8 mouse cellular contexts compared by ENCODE assay signal in genomic region chr7:101896104-101897066, GRCm38 (mm10). TPM values are rescaled to one million over a fixed set of nuclear protein-coding genes. Genes with fewer than 3 reads are reported as not detected.
A peak's percentile ranks its signal among the peaks of the same experiment; 100 is the strongest.
DNase-seq lines count a peak whose midpoint lies in the region; ATAC-seq and TF ChIP-seq lines count a peak whose summit lies in the region.

No protein-coding gene starts in this region.

- peak overlapping the region; percentile 92 for H3K27ac ChIP-seq in embryonic facial prominence, embryonic 14.5 days (replicated peaks; ENCODE audit: low read depth, low read length)
- peak overlapping the region; percentile 93 for H3K27ac ChIP-seq in heart, adult 2 months
- H3K27ac ChIP-seq in limb, embryonic 13.5 days, result peak overlapping the region; percentile 93
- peak overlapping the region; percentile 90 for H3K27ac ChIP-seq in midbrain, embryonic 16.5 days (ENCODE audit: low read length)

- under 1% methylated on average over 57 of the region's 57 CpGs for WGBS in embryonic facial prominence, embryonic 14.5 days
- WGBS in heart, adult 2 months, result under 1% methylated on average over 57 of the region's 57 CpGs
- under 1% methylated on average over 57 of the region's 57 CpGs for WGBS in limb, embryonic 13.5 days
- WGBS in midbrain, embryonic 16.5 days, result under 1% methylated on average over 57 of the region's 57 CpGs

- H3K9me3 ChIP-seq in embryonic facial prominence, embryonic 14.5 days (ENCODE audit: control insufficient read depth, low read length), result no peaks in the 10 kb centered on the region
- no peaks in the 10 kb centered on the region for H3K9me3 ChIP-seq in limb, embryonic 13.5 days
- no peaks in the 10 kb centered on the region for H3K9me3 ChIP-seq in midbrain, embryonic 16.5 days (replicated peaks; ENCODE audit: control insufficient read depth, low read length, poor library complexity, severe bottlenecking)

- intact Hi-C loops in heart, adult 2 months (cut with DNase I), result loop anchor here (1.0 to 5.0 kb wide), 5 partner anchors 9 to 234 kb away; partner anchors contain the start of genes Clpb, Lamtor1, Lrrc51 and Numa1

- TF ChIP-seq EP300 in heart, adult 2 months (IDR thresholded peaks at IDR 0.05; ENCODE audit: insufficient read depth, low read depth, low read length), result peak; percentile 35; the same call in 1 of the 2 replicates

- DNase-seq in 3T3-L1 (ENCODE audit: low read depth, low spot score), result peak; percentile 98
- DNase-seq in adrenal gland, postnatal 4 days (ENCODE audit: low spot score in 2 of 2), result peak; percentile 75 to 91
- DNase-seq in embryonic facial prominence, embryonic 14.5 days (ENCODE audit: low spot score), result peak; percentile 100
- peak; percentile 95 to 98 for DNase-seq in heart, adult 2 months
- DNase-seq in kidney, adult 8-10 months, result peak; percentile 99
- DNase-seq in spleen, postnatal 10 days (ENCODE audit: low spot score in 2 of 2), result peak; percentile 91 to 97

- peak overlapping the region; percentile 58 for H3K4me2 ChIP-seq in embryonic facial prominence, embryonic 14.5 days (ENCODE audit: low read depth, low read length)
- H3K4me2 ChIP-seq in limb, embryonic 13.5 days (replicated peaks), result peak overlapping the region; percentile 63
- H3K4me2 ChIP-seq in midbrain, embryonic 16.5 days (ENCODE audit: low read length), result peak overlapping the region; percentile 59

- ATAC-seq in embryonic facial prominence, embryonic 14.5 days (ENCODE audit: low read depth), result peak; percentile 99
- peak; percentile 98 for ATAC-seq in limb, embryonic 13.5 days (ENCODE audit: low FRiP score, low read depth)
- ATAC-seq in midbrain, embryonic 16.5 days, result peak; percentile 99

- H3K36me3 ChIP-seq in embryonic facial prominence, embryonic 14.5 days (ENCODE audit: control insufficient read depth, insufficient read depth, low read length), result no peaks in the 10 kb centered on the region
- no peaks in the 10 kb centered on the region for H3K36me3 ChIP-seq in heart, adult 2 months (ENCODE audit: control insufficient read depth, insufficient read depth, low read length)
- peaks cover 10% of the 10 kb centered on the region; the same call in 1 of the 2 replicates for H3K36me3 ChIP-seq in limb, embryonic 13.5 days
- no peaks in the 10 kb centered on the region for H3K36me3 ChIP-seq in midbrain, embryonic 16.5 days (ENCODE audit: control insufficient read depth, insufficient read depth, low read length)

- H3K4me3 ChIP-seq in embryonic facial prominence, embryonic 14.5 days (ENCODE audit: low read depth, low read length), result peak overlapping the region; percentile 57
- peak overlapping the region; percentile 53 for H3K4me3 ChIP-seq in heart, adult 2 months
- H3K4me3 ChIP-seq in limb, embryonic 13.5 days, result peak overlapping the region; percentile 56
- peak overlapping the region; percentile 66 for H3K4me3 ChIP-seq in midbrain, embryonic 16.5 days (ENCODE audit: low read depth, low read length)

- 0 out of 2 replicates have a peak, but pooled peaks have one; percentile 6 for TF ChIP-seq CTCF in heart, adult 2 months (IDR thresholded peaks at IDR 0.05)

- H3K4me1 ChIP-seq in embryonic facial prominence, embryonic 14.5 days (ENCODE audit: control insufficient read depth, insufficient read depth, low read length), result peaks cover 4% of the 10 kb centered on the region; the same call in 1 of the 2 replicates
- peaks cover 2% of the 10 kb centered on the region; the same call in 1 of the 2 replicates for H3K4me1 ChIP-seq in heart, adult 2 months (ENCODE audit: control insufficient read depth, insufficient read depth, low read length)
- H3K4me1 ChIP-seq in limb, embryonic 13.5 days, result peaks cover 5% of the 10 kb centered on the region; the same call in 1 of the 2 replicates
- H3K4me1 ChIP-seq in midbrain, embryonic 16.5 days (ENCODE audit: control insufficient read depth, insufficient read depth, low read length), result peaks cover 10% of the 10 kb centered on the region; the same call in 1 of the 2 replicates

- H3K9ac ChIP-seq in embryonic facial prominence, embryonic 14.5 days (ENCODE audit: low read depth, low read length), result peak overlapping the region; percentile 64
- H3K9ac ChIP-seq in heart, adult 2 months (ENCODE audit: low read depth, low read length), result peak overlapping the region; percentile 69
- H3K9ac ChIP-seq in limb, embryonic 13.5 days, result peak overlapping the region; percentile 58
- H3K9ac ChIP-seq in midbrain, embryonic 16.5 days (ENCODE audit: low read depth, low read length), result peak overlapping the region; percentile 72

- no peaks in the 10 kb centered on the region for H3K79me2 ChIP-seq in heart, adult 2 months (replicated peaks; ENCODE audit: control insufficient read depth, insufficient read depth, low read length)

- peak; percentile 93 for TF ChIP-seq POLR2A in heart, adult 2 months (IDR thresholded peaks at IDR 0.05; ENCODE audit: insufficient read depth, low read depth, low read length)

- no peaks in the 10 kb centered on the region for H3K27me3 ChIP-seq in embryonic facial prominence, embryonic 14.5 days (replicated peaks; ENCODE audit: control insufficient read depth, insufficient read depth, low read length)
- no peaks in the 10 kb centered on the region for H3K27me3 ChIP-seq in heart, adult 2 months (ENCODE audit: control insufficient read depth, insufficient read depth, low read length)
- no peaks in the 10 kb centered on the region for H3K27me3 ChIP-seq in limb, embryonic 13.5 days
- no peaks in the 10 kb centered on the region for H3K27me3 ChIP-seq in midbrain, embryonic 16.5 days (ENCODE audit: control insufficient read depth, insufficient read depth, low read depth, low read length)

RNA-seq across cellular contexts. Expression of gene Lamtor1, which starts 9.3 kb away (rescaled TPM):
- total RNA-seq in adrenal gland, postnatal 4 days (2021), result 100 to 1,000 TPM; 101 to 116 TPM
- polyA plus RNA-seq in embryonic facial prominence, embryonic 14.5 days (2014; fragmentation: Nextera tagmentation; extraction: Ambion mirVana), result 147 and 160 TPM in 2 replicates
- total RNA-seq in heart, adult 2 months (2021), result 100 to 1,000 TPM; 104 to 125 TPM
- 244 and 272 TPM in 2 replicates for polyA plus RNA-seq in heart, adult 2 months (2012; rRNA removed)
- 160 and 162 TPM in 2 replicates for polyA plus RNA-seq in limb, embryonic 13.5 days (2015; fragmentation: Nextera tagmentation; extraction: Ambion mirVana)
- 138 and 144 TPM in 2 replicates for polyA plus RNA-seq in midbrain, embryonic 16.5 days (2015; fragmentation: Nextera tagmentation; extraction: Ambion mirVana)

RNA-seq across cellular contexts. Expression of gene Tomt, which starts 9.8 kb away (rescaled TPM):
- total RNA-seq in adrenal gland, postnatal 4 days (2021), result not detected
- polyA plus RNA-seq in embryonic facial prominence, embryonic 14.5 days (2014; fragmentation: Nextera tagmentation; extraction: Ambion mirVana), result 0.22 and 0.37 TPM in 2 replicates
- not detected for total RNA-seq in heart, adult 2 months (2021)
- 0.12 TPM in 1 of 2 replicates, not detected in the other for polyA plus RNA-seq in heart, adult 2 months (2012; rRNA removed)
- 0.29 and 0.68 TPM in 2 replicates for polyA plus RNA-seq in limb, embryonic 13.5 days (2015; fragmentation: Nextera tagmentation; extraction: Ambion mirVana)
- 0.21 and 0.35 TPM in 2 replicates for polyA plus RNA-seq in midbrain, embryonic 16.5 days (2015; fragmentation: Nextera tagmentation; extraction: Ambion mirVana)

RNA-seq across cellular contexts. Expression of gene Folr1, which starts 25.8 kb away (rescaled TPM):
- total RNA-seq in adrenal gland, postnatal 4 days (2021), result 10 to 100 TPM in 1 of 2 experiments, 1 to 10 TPM in 1; 1.9 to 29.1 TPM
- 1.4 and 4.5 TPM in 2 replicates for polyA plus RNA-seq in embryonic facial prominence, embryonic 14.5 days (2014; fragmentation: Nextera tagmentation; extraction: Ambion mirVana)
- total RNA-seq in heart, adult 2 months (2021), result not detected
- 0.39 and 2.1 TPM in 2 replicates for polyA plus RNA-seq in heart, adult 2 months (2012; rRNA removed)
- 0.52 and 0.64 TPM in 2 replicates for polyA plus RNA-seq in limb, embryonic 13.5 days (2015; fragmentation: Nextera tagmentation; extraction: Ambion mirVana)
- 23.7 and 24.2 TPM in 2 replicates for polyA plus RNA-seq in midbrain, embryonic 16.5 days (2015; fragmentation: Nextera tagmentation; extraction: Ambion mirVana)

RNA-seq across cellular contexts. Expression of gene Anapc15, which starts 32.9 kb away (rescaled TPM):
- total RNA-seq in adrenal gland, postnatal 4 days (2021), result 10 to 100 TPM; 34.3 to 35.5 TPM
- 60.8 and 62.0 TPM in 2 replicates for polyA plus RNA-seq in embryonic facial prominence, embryonic 14.5 days (2014; fragmentation: Nextera tagmentation; extraction: Ambion mirVana)
- 10 to 100 TPM; 18.4 to 20.3 TPM for total RNA-seq in heart, adult 2 months (2021)
- 24.2 and 27.9 TPM in 2 replicates for polyA plus RNA-seq in heart, adult 2 months (2012; rRNA removed)
- polyA plus RNA-seq in limb, embryonic 13.5 days (2015; fragmentation: Nextera tagmentation; extraction: Ambion mirVana), result 70.6 and 71.6 TPM in 2 replicates
- polyA plus RNA-seq in midbrain, embryonic 16.5 days (2015; fragmentation: Nextera tagmentation; extraction: Ambion mirVana), result 71.6 and 79.9 TPM in 2 replicates

RNA-seq across cellular contexts. Expression of gene Lrrc51, which starts 37.3 kb away (rescaled TPM):
- total RNA-seq in adrenal gland, postnatal 4 days (2021), result 1 to 10 TPM; 6.1 to 8.3 TPM
- polyA plus RNA-seq in embryonic facial prominence, embryonic 14.5 days (2014; fragmentation: Nextera tagmentation; extraction: Ambion mirVana), result 9.3 and 14.2 TPM in 2 replicates
- 1 to 10 TPM; 3.0 to 4.5 TPM for total RNA-seq in heart, adult 2 months (2021)
- 7.5 and 11.6 TPM in 2 replicates for polyA plus RNA-seq in heart, adult 2 months (2012; rRNA removed)
- polyA plus RNA-seq in limb, embryonic 13.5 days (2015; fragmentation: Nextera tagmentation; extraction: Ambion mirVana), result 8.2 and 13.4 TPM in 2 replicates
- 11.6 and 13.4 TPM in 2 replicates for polyA plus RNA-seq in midbrain, embryonic 16.5 days (2015; fragmentation: Nextera tagmentation; extraction: Ambion mirVana)

Comparison
In these comparisons a context has a peak if more than half of its experiments do, and no peak if none do; other contexts are left out.
1. Peak in every context shown above with its lines: DNase-seq, ATAC-seq, H3K4me3 ChIP-seq and H3K27ac ChIP-seq.